Mouse (Mus musculus): ENCODE results near the gene E130114P18Rik.

GRCm38 (mm10) chr4:97793931-97794330 is 16.1 kb upstream of the E130114P18Rik start:
- no peak for TF ChIP-seq CTCF (IDR thresholded peaks at IDR 0.05; ENCODE audit: low read depth, low read length)
- no peak for TF ChIP-seq GATA1 (IDR thresholded peaks at IDR 0.05; ENCODE audit: borderline replicate concordance, low read length)
- no peak for TF ChIP-seq POLR2AphosphoS5 (IDR thresholded peaks at IDR 0.05; ENCODE audit: insufficient replicate concordance, low read depth, low read length)
- no peak for TF ChIP-seq GATA2 (IDR thresholded peaks at IDR 0.05; ENCODE audit: borderline replicate concordance, low read depth, low read length)
